Mouse (Mus musculus): ENCODE measurements around the gene Mamdc4. TPM values are rescaled to one million over a fixed set of nuclear protein-coding genes. Genes with fewer than 3 reads are reported as not detected.

Gene Mamdc4
- total RNA-seq, 2 experiments from 2014 or later, result 1.7 to 2.6 TPM

- DNase-seq (ENCODE audit: low spot score in 2 of 2), result no peak
These were observed 8.5 kb upstream of the Mamdc4 start for GRCm38 (mm10) chr2:25583120-25583481.

- DNase-seq (ENCODE audit: low spot score in 2 of 2), result peak; percentile 83 to 92
These were observed 7.9 kb upstream of the Mamdc4 start for GRCm38 (mm10) chr2:25582466-25583119.

- no peak for DNase-seq (ENCODE audit: low spot score in 2 of 2)
These were observed 7.3 kb upstream of the Mamdc4 start for GRCm38 (mm10) chr2:25581901-25582301.

- DNase-seq (ENCODE audit: low spot score in 2 of 2), result peak; percentile 82 to 90
These were observed 6.7 kb upstream of the Mamdc4 start, which contains the start of gene Ajm1 for GRCm38 (mm10) chr2:25581294-25581864. Ajm1 (minus strand) TSS chr2:25581757.

GRCm38 (mm10) chr2:25580621-25581101 is 6.0 kb upstream of the Mamdc4 start:
- DNase-seq (ENCODE audit: low spot score in 2 of 2), result peak in 1 of 2 experiments; percentile 49

GRCm38 (mm10) chr2:25579737-25580460 is 5.3 kb upstream of the Mamdc4 start:
- peak; percentile 27 to 63 for DNase-seq (ENCODE audit: low spot score in 2 of 2)

GRCm38 (mm10) chr2:25578796-25579736 is 4.4 kb upstream of the Mamdc4 start:
- DNase-seq (ENCODE audit: low spot score in 2 of 2), result no peak

- no peak for DNase-seq (ENCODE audit: low spot score in 2 of 2)
These were observed 3.5 kb upstream of the Mamdc4 start for GRCm38 (mm10) chr2:25577951-25578795.

GRCm38 (mm10) chr2:25576965-25577891 is 2.6 kb upstream of the Mamdc4 start:
- peak in 1 of 2 experiments; percentile 24 for DNase-seq (ENCODE audit: low spot score in 2 of 2)

GRCm38 (mm10) chr2:25576028-25576850 is 1.6 kb upstream of the Mamdc4 start:
- DNase-seq (ENCODE audit: low spot score in 2 of 2), result no peak

GRCm38 (mm10) chr2:25575432-25576027 is 885 bp upstream of the Mamdc4 start:
- peak; percentile 34 to 62 for DNase-seq (ENCODE audit: low spot score in 2 of 2)

- DNase-seq (ENCODE audit: low spot score in 2 of 2), result no peak
These were observed 509 bp downstream of the Mamdc4 start for GRCm38 (mm10) chr2:25574136-25574535.

GRCm38 (mm10) chr2:25573068-25573467 is 1.6 kb downstream of the Mamdc4 start:
- DNase-seq (ENCODE audit: low spot score in 2 of 2), result no peak

GRCm38 (mm10) chr2:25571221-25571620 is 3.4 kb downstream of the Mamdc4 start:
- DNase-seq (ENCODE audit: low spot score in 2 of 2), result no peak

- no peak for DNase-seq (ENCODE audit: low spot score in 2 of 2)
These were observed 5.3 kb downstream of the Mamdc4 start for GRCm38 (mm10) chr2:25569323-25569722.

- no peak for DNase-seq (ENCODE audit: low spot score in 2 of 2)
These were observed 6.1 kb downstream of the Mamdc4 start for GRCm38 (mm10) chr2:25568473-25569019.

- no peak for DNase-seq (ENCODE audit: low spot score in 2 of 2)
These were observed 8.1 kb downstream of the Mamdc4 start for GRCm38 (mm10) chr2:25566558-25566957.

Data from layer of hippocampus, postnatal 14 days (tissue).